Mouse (Mus musculus) layer of hippocampus, adult 9-10 months (tissue): ENCODE data around the gene Gm42715.
"Not testable (repeated sequence)": the region's sequence is repeated elsewhere in the genome, so short reads cannot be mapped to it uniquely, and the experiment has no call there.

Experiments
- DNase-seq: peaks from one replicate; pipeline ENCODE4 v3.0.0; 2022; ENCODE audit warnings: low spot score

Gm42715 gene

GRCm38 (mm10) chr7:127498407-127498806 lies 21.0 kb upstream of the Gm42715 start:
- DNase-seq: no peak

GRCm38 (mm10) chr7:127508291-127508690 lies 11.1 kb upstream of the Gm42715 start:
- DNase-seq: no peak

- DNase-seq: not testable (repeated sequence)
Observed at GRCm38 (mm10) chr7:127509830-127510229, 9.6 kb upstream of the Gm42715 start.

- no peak for DNase-seq
Observed at GRCm38 (mm10) chr7:127511241-127511640, 8.1 kb upstream of the Gm42715 start.

GRCm38 (mm10) chr7:127511808-127512230 lies 7.6 kb upstream of the Gm42715 start, which contains the start of gene Srcap:
TSS of gene Srcap (plus strand) at chr7:127511983.
- DNase-seq: peak; percentile 91

- peak; percentile 48 for DNase-seq
Observed at GRCm38 (mm10) chr7:127512231-127513015, 7.0 kb upstream of the Gm42715 start.

- no peak for DNase-seq
Observed at GRCm38 (mm10) chr7:127513016-127513390, 6.4 kb upstream of the Gm42715 start.

GRCm38 (mm10) chr7:127513781-127514180 lies 5.6 kb upstream of the Gm42715 start:
- no peak for DNase-seq

- DNase-seq: no peak
Observed at GRCm38 (mm10) chr7:127515846-127516245, 3.5 kb upstream of the Gm42715 start.

GRCm38 (mm10) chr7:127516344-127516743 lies 3.0 kb upstream of the Gm42715 start:
- DNase-seq: no peak

- no peak for DNase-seq
Observed at GRCm38 (mm10) chr7:127541671-127542070, 22.3 kb downstream of the Gm42715 start.

GRCm38 (mm10) chr7:127549116-127549835 lies 29.9 kb downstream of the Gm42715 start:
- no peak for DNase-seq

- DNase-seq: no peak
Observed at GRCm38 (mm10) chr7:127551558-127551957, 32.2 kb downstream of the Gm42715 start.

GRCm38 (mm10) chr7:127560580-127560979 lies 41.2 kb downstream of the Gm42715 start:
- DNase-seq: no peak

- no peak for DNase-seq
Observed at GRCm38 (mm10) chr7:127561340-127561858, 42.0 kb downstream of the Gm42715 start, which contains the start of gene Tmem265. TSS of gene Tmem265 (plus strand) at chr7:127561390.

GRCm38 (mm10) chr7:127564381-127565150 lies 45.2 kb downstream of the Gm42715 start:
- DNase-seq: no peak

GRCm38 (mm10) chr7:127572895-127573471 lies 53.6 kb downstream of the Gm42715 start, which contains the start of gene Phkg2:
TSS of gene Phkg2 (plus strand) at chr7:127573340.
- DNase-seq: peak; percentile 91

- no peak for DNase-seq
Observed at GRCm38 (mm10) chr7:127573503-127574008, 54.2 kb downstream of the Gm42715 start.

GRCm38 (mm10) chr7:127574115-127574514 lies 54.7 kb downstream of the Gm42715 start:
- DNase-seq: no peak

GRCm38 (mm10) chr7:127583260-127583659 lies 63.9 kb downstream of the Gm42715 start:
- no peak for DNase-seq

GRCm38 (mm10) chr7:127585031-127585430 lies 65.6 kb downstream of the Gm42715 start:
- DNase-seq: no peak
